Mouse (Mus musculus): ENCODE data around the gene Gng7.

Gene Gng7

GRCm38 (mm10) chr10:81025639-81026275, 11.0 kb upstream of the Gng7 start, which contains the start of gene Diras1:
Gene Diras1, minus strand, starts transcription at chr10:81025662.
- no peak for DNase-seq (ENCODE audit: low read depth, low spot score)

GRCm38 (mm10) chr10:81025047-81025621, 10.4 kb upstream of the Gng7 start:
- DNase-seq (ENCODE audit: low read depth, low spot score), result no peak

- no peak for DNase-seq (ENCODE audit: low read depth, low spot score)
Observed at GRCm38 (mm10) chr10:81024346-81024937, 9.7 kb upstream of the Gng7 start.

DNA sequence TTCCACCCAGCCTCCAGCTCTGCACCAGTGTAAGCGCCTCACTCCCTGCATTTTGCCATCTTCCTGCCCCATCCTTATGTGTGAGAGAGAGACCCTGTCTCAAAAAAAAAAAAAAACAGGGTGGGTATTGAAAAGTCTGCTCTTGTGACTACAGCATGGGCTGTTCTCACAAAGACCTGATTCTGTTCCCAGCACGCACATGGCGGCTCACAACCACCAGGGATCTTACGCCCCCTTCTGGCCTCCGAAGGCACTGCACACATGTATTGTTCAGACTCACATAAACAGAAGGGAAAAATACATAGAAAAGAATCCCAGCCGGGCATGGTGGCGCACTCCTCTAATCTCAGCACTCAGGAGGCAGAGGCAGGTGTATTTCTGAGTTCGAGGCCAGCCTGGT, 8.0 kb upstream of the Gng7 start:
- no peak for DNase-seq (ENCODE audit: low read depth, low spot score)

- DNase-seq (ENCODE audit: low read depth, low spot score), result no peak
Observed at GRCm38 (mm10) chr10:81021547-81022110, 6.9 kb upstream of the Gng7 start.

GRCm38 (mm10) chr10:81020207-81020606, 5.5 kb upstream of the Gng7 start:
- DNase-seq (ENCODE audit: low read depth, low spot score), result no peak

GRCm38 (mm10) chr10:81019687-81020086, 4.9 kb upstream of the Gng7 start:
- DNase-seq (ENCODE audit: low read depth, low spot score), result no peak

- DNase-seq (ENCODE audit: low read depth, low spot score), result peak; percentile 40
Observed at GRCm38 (mm10) chr10:81018326-81018725, 3.6 kb upstream of the Gng7 start.

GRCm38 (mm10) chr10:81016645-81017044, 1.9 kb upstream of the Gng7 start:
- DNase-seq (ENCODE audit: low read depth, low spot score), result no peak

- DNase-seq (ENCODE audit: low read depth, low spot score), result no peak
Observed at GRCm38 (mm10) chr10:81015666-81016065, 921 bp upstream of the Gng7 start.

GRCm38 (mm10) chr10:81010851-81011250, 3.9 kb downstream of the Gng7 start:
- no peak for DNase-seq (ENCODE audit: low read depth, low spot score)

DNA sequence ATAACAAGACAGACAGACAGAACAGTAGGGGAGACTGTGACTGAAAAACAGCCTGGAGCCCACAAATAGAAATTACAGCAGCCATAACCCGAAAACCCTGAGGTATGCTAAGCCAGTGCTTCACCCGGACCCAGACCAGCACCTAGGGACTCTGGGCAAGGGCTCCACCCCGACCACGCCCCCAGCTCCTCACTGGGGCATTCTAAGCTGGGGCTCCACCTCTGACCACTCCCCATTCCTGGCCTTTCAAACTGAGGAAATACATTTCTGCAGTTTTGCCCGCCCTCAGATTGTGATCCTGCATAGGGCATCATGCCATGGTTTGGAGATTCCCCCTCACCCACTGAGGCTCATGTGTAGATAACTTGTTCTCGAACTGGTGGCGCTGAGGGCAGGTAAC, 7.5 kb downstream of the Gng7 start:
- no peak for DNase-seq (ENCODE audit: low read depth, low spot score)

- DNase-seq (ENCODE audit: low read depth, low spot score), result no peak
Observed at GRCm38 (mm10) chr10:81006005-81006677, 8.6 kb downstream of the Gng7 start.

GRCm38 (mm10) chr10:81001161-81001560, 13.6 kb downstream of the Gng7 start:
- no peak for DNase-seq (ENCODE audit: low read depth, low spot score)

DNA sequence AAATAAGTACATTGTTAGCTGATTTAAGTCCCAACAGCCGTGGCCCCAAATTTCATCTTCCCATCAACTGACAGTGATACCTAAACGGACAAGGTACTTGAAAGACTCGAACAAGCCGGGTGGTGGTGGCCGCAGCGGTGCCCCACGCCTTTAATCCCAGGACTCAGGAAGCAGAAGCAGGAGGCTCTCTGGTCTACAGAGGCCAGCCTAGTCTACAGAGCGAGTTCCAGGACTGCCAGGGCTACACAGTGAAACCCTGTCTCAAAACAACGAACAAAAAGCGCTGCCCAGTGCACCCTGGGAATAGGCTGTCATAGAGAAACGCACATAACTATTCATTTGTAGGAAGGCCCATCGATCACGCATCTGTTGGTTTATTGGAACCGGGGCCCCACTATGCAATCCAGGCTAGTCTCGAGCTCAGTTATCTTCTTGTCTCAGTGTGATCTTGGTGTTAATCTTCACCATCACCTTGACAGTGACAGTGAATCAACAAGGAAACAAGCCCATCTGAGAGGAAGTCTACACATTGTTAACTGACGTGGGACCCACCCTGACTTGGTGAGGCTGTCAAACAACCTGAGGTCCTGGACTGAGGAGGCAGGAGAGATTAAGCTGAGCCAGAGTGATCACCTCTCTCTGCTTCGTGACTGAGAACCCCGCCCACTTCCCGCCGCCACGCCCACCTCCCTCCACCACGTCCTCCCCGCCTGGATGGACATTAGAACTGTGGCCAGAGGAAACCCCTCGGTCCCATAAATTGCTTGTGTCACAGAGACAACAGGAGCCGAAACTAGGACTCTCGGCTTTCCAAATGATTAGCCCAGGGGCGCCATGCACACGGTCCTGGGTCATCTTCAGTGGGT, 14.3 kb downstream of the Gng7 start:
- no peak for DNase-seq (ENCODE audit: low read depth, low spot score)

GRCm38 (mm10) chr10:80999362-81000196, 15.2 kb downstream of the Gng7 start:
- peak; percentile 80 for DNase-seq (ENCODE audit: low read depth, low spot score)

- DNase-seq (ENCODE audit: low read depth, low spot score), result no peak
Observed at GRCm38 (mm10) chr10:80998778-80999177, 16.0 kb downstream of the Gng7 start.

GRCm38 (mm10) chr10:80998021-80998420, 16.7 kb downstream of the Gng7 start:
- no peak for DNase-seq (ENCODE audit: low read depth, low spot score)

DNA sequence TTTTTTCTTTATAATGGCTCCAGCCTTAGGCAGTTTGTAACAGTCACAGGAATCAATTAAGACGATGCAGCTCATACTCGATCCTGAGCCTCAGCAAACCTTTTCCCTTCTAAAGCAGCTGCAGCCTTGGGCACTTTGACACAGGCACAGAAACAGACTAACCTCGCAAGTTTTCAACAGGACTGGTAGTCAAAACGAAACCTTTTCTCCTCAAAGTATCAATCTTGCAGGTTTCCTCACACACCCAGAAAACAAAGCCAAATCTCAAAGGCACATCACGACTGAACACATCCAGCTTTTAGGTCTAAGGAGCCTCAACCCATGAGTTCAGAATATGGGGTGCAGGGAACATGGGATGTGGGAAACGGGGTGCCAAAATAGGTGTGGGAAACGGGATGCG, 17.4 kb downstream of the Gng7 start:
- DNase-seq (ENCODE audit: low read depth, low spot score), result no peak

- no peak for DNase-seq (ENCODE audit: low read depth, low spot score)
Observed at GRCm38 (mm10) chr10:80996501-80996900, 18.2 kb downstream of the Gng7 start.

All from skeletal muscle tissue, adult 2 months (tissue).